8 mouse cellular contexts compared by ENCODE assay signal in genomic region chr7:90302647-90303552, GRCm38 (mm10). TPM values are rescaled to one million over a fixed set of nuclear protein-coding genes. Genes with fewer than 3 reads are reported as not detected.
DNase-seq lines count a peak whose midpoint lies in the region; ATAC-seq and TF ChIP-seq lines count a peak whose summit lies in the region.

No protein-coding gene starts in this region.

- peaks cover 9% of the 10 kb centered on the region for H3K4me1 ChIP-seq in embryonic facial prominence, embryonic 15.5 days
- H3K4me1 ChIP-seq in intestine, postnatal 0 days (replicated peaks; ENCODE audit: control insufficient read depth, insufficient read depth, low read length) = no peaks in the 10 kb centered on the region
- peaks cover 5% of the 10 kb centered on the region for H3K4me1 ChIP-seq in midbrain, embryonic 11.5 days (ENCODE audit: control insufficient read depth, insufficient read depth, low read length)

- H3K9ac ChIP-seq in embryonic facial prominence, embryonic 15.5 days = peak overlapping the region; percentile 44
- peak overlapping the region; percentile 46 for H3K9ac ChIP-seq in intestine, postnatal 0 days (ENCODE audit: low read depth, low read length)
- H3K9ac ChIP-seq in midbrain, embryonic 11.5 days (ENCODE audit: low read length) = peak overlapping the region; percentile 69

- H3K4me2 ChIP-seq in embryonic facial prominence, embryonic 15.5 days (replicated peaks) = peak overlapping the region; percentile 96
- peak overlapping the region; percentile 90 for H3K4me2 ChIP-seq in intestine, postnatal 0 days (replicated peaks; ENCODE audit: low read depth)
- H3K4me2 ChIP-seq in midbrain, embryonic 11.5 days = peak overlapping the region; percentile 96

- no peaks in the 10 kb centered on the region for H3K36me3 ChIP-seq in embryonic facial prominence, embryonic 15.5 days
- no peaks in the 10 kb centered on the region for H3K36me3 ChIP-seq in intestine, postnatal 0 days (ENCODE audit: control insufficient read depth, insufficient read depth)
- no peaks in the 10 kb centered on the region for H3K36me3 ChIP-seq in midbrain, embryonic 11.5 days (ENCODE audit: control insufficient read depth, insufficient read depth, low read length)

- no peak for ATAC-seq in embryonic facial prominence, embryonic 15.5 days (ENCODE audit: insufficient number of reproducible peaks, low FRiP score, low TSS enrichment, low read depth)
- ATAC-seq in intestine, postnatal 0 days = no peak
- peak; percentile 35 for ATAC-seq in midbrain, embryonic 11.5 days (ENCODE audit: low FRiP score)
- no peak for ATAC-seq in megakaryocyte-erythroid progenitor cell, adult 5-6 weeks (replicated peaks; ENCODE audit: low FRiP score, low TSS enrichment, poor library complexity, severe bottlenecking)

- WGBS in embryonic facial prominence, embryonic 15.5 days = 4% methylated on average over 27 of the region's 27 CpGs
- 4% methylated on average over 27 of the region's 27 CpGs for WGBS in intestine, postnatal 0 days
- WGBS in midbrain, embryonic 11.5 days = 4% methylated on average over 27 of the region's 27 CpGs

- peak; percentile 8 to 17 for DNase-seq in spleen, postnatal 36 days (ENCODE audit: low spot score in 2 of 2)
- DNase-seq in spleen, adult 18-20 months = no peak
- peak; percentile 92 for DNase-seq in midbrain, embryonic 11.5 days (ENCODE audit: low spot score, missing footprints)
- DNase-seq in thymus, postnatal 14 days = peak; percentile 69
- no peak for DNase-seq in layer of hippocampus, adult 9-11 months

- H3K27me3 ChIP-seq in embryonic facial prominence, embryonic 15.5 days = peaks cover 4% of the 10 kb centered on the region; the same call in 1 of the 2 replicates
- no peaks in the 10 kb centered on the region for H3K27me3 ChIP-seq in intestine, postnatal 0 days (replicated peaks; ENCODE audit: control insufficient read depth, insufficient read depth, low read length)
- H3K27me3 ChIP-seq in midbrain, embryonic 11.5 days (ENCODE audit: control insufficient read depth, insufficient read depth, low read length) = no peaks in the 10 kb centered on the region; the same call in 1 of the 2 replicates

- no peak for TF ChIP-seq CTCF in intestine, postnatal 0 days (IDR thresholded peaks at IDR 0.05; ENCODE audit: low read depth)

- H3K9me3 ChIP-seq in embryonic facial prominence, embryonic 15.5 days (replicated peaks) = no peaks in the 10 kb centered on the region
- H3K9me3 ChIP-seq in intestine, postnatal 0 days (ENCODE audit: control insufficient read depth) = no peaks in the 10 kb centered on the region
- H3K9me3 ChIP-seq in midbrain, embryonic 11.5 days (ENCODE audit: control insufficient read depth, low read length) = no peaks in the 10 kb centered on the region

- H3K27ac ChIP-seq in embryonic facial prominence, embryonic 15.5 days (replicated peaks) = no peak overlapping the region
- H3K27ac ChIP-seq in intestine, postnatal 0 days (ENCODE audit: low read depth, low read length) = no peak overlapping the region; the same call in 1 of the 2 replicates
- H3K27ac ChIP-seq in midbrain, embryonic 11.5 days (ENCODE audit: low read depth, low read length) = no peak overlapping the region

- H3K4me3 ChIP-seq in embryonic facial prominence, embryonic 15.5 days (replicated peaks) = peak overlapping the region; percentile 64
- H3K4me3 ChIP-seq in intestine, postnatal 0 days (ENCODE audit: low read depth, low read length) = peak overlapping the region; percentile 57
- H3K4me3 ChIP-seq in midbrain, embryonic 11.5 days (ENCODE audit: low read depth, low read length) = peak overlapping the region; percentile 58

RNA-seq across cellular contexts. Expression of gene Sytl2, which starts 0.8 kb away (rescaled TPM):
- polyA plus RNA-seq in embryonic facial prominence, embryonic 15.5 days (2015; fragmentation: Nextera tagmentation; extraction: Ambion mirVana) = 19.5 and 21.8 TPM in 2 replicates
- polyA plus RNA-seq in intestine, postnatal 0 days (2015; fragmentation: Nextera tagmentation; extraction: Ambion mirVana) = 7.0 and 7.4 TPM in 2 replicates
- polyA plus RNA-seq in midbrain, embryonic 11.5 days (2014; fragmentation: Nextera tagmentation; extraction: Ambion mirVana) = 3.8 and 4.7 TPM in 2 replicates
- total RNA-seq in megakaryocyte-erythroid progenitor cell, adult 5-6 weeks (2014; fragmentation: Nextera tagmentation) = 1.5 TPM in 1 of 2 replicates, not detected in the other
- 0.57 and 1.2 TPM in 2 replicates for total RNA-seq in megakaryocyte-erythroid progenitor cell, adult 5-6 weeks (2017)

RNA-seq across cellular contexts. Expression of gene Ccdc83, which starts 37.3 kb away (rescaled TPM):
- polyA plus RNA-seq in embryonic facial prominence, embryonic 15.5 days (2015; fragmentation: Nextera tagmentation; extraction: Ambion mirVana) = 0.20 and 0.25 TPM in 2 replicates
- polyA plus RNA-seq in intestine, postnatal 0 days (2015; fragmentation: Nextera tagmentation; extraction: Ambion mirVana) = not detected in 2 replicates
- polyA plus RNA-seq in midbrain, embryonic 11.5 days (2014; fragmentation: Nextera tagmentation; extraction: Ambion mirVana) = 0.11 TPM in 1 of 2 replicates, not detected in the other
- total RNA-seq in megakaryocyte-erythroid progenitor cell, adult 5-6 weeks (2014; fragmentation: Nextera tagmentation) = not detected in 2 replicates
- not detected in 2 replicates for total RNA-seq in megakaryocyte-erythroid progenitor cell, adult 5-6 weeks (2017)

Comparison
In these comparisons a context has a peak if more than half of its experiments do, and no peak if none do; other contexts are left out.
1. DNase-seq: peak in spleen, postnatal 36 days (2 of 2), midbrain, embryonic 11.5 days (single experiment) and thymus, postnatal 14 days (single experiment); none in spleen, adult 18-20 months (0 of 2) and layer of hippocampus, adult 9-11 months (single experiment).
2. Peak in every context shown above with its lines, with median percentiles within 50 percentile points of each other: H3K4me2 ChIP-seq, H3K4me3 ChIP-seq and H3K9ac ChIP-seq.